Mouse (Mus musculus): ENCODE data around the gene Cdyl2. TPM values are rescaled to one million over a fixed set of nuclear protein-coding genes. Genes with fewer than 3 reads are reported as not detected.

Cdyl2 gene
- polyA plus RNA-seq, 1 experiment from 2014 or later: 12.7 TPM

DNA sequence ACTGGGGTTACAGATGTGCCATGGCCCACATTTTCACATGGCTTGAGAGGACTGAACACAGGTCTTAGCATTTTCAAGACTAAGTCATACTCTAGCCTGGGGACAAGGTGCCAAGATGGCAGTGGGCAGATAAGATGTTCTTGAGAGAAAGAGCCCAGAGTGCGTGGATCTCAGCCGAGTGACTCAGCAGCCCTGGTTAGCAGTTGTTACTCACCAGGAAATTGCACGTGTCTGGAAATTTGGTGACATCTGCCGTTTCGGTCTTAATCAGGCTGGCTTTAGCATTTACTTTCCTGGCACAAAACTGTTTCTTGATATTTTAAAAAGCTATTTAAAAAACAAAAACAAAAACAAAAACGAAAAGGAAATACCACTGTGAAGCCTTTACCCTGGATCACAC, 180.5 kb downstream of the Cdyl2 start:
- Histone ChIP-seq H3K9me3 (ENCODE audit: control insufficient read depth, low read length) (no peaks in the 10 kb centered on the region), H3K4me1 (replicated peaks; ENCODE audit: control insufficient read depth, insufficient read depth, low read length) (no peaks in the 10 kb centered on the region), H3K27me3 (ENCODE audit: control insufficient read depth, insufficient read depth, low read length) (no peaks in the 10 kb centered on the region), H3K36me3 (replicated peaks; ENCODE audit: control insufficient read depth, insufficient read depth) (no peaks in the 10 kb centered on the region), H3K9ac (no peak overlapping the region), H3K4me3 (replicated peaks; ENCODE audit: low read length) (no peak overlapping the region), H3K27ac (no peak overlapping the region), H3K4me2 (replicated peaks) (no peak overlapping the region)
- DNase-seq (ENCODE audit: low spot score) (no peak), ATAC-seq (ENCODE audit: low FRiP score) (no peak)
- 92% methylated on average over 6 of the region's 6 CpGs for WGBS

- H3K9ac ChIP-seq: no peak overlapping the region
Observed at GRCm38 (mm10) chr8:116543366-116543765, 189.4 kb downstream of the Cdyl2 start.

DNA sequence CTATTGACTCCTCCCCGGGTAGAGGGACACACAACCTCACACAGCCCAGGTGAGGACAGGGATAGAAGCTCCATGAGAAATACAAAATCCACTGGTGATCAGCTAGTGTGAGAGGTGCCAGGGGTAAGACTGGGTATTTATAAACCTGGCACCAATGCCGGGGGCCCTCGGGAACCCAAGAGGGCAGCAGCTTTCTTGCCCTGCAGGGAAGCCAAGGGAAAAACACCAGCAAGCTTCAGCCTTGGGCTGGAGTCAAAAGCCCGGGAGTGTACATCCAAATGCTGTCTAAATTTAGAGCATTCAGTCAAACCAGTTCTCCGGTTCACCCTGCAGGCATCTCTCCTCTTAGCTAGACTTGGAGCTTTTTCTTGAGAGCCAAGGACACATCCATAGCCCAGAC, 189.9 kb downstream of the Cdyl2 start:
- Histone ChIP-seq H3K27ac (no peak overlapping the region), H3K9ac (no peak overlapping the region), H3K27me3 (ENCODE audit: control insufficient read depth, insufficient read depth, low read length) (no peaks in the 10 kb centered on the region), H3K4me3 (replicated peaks; ENCODE audit: low read length) (no peak overlapping the region), H3K4me1 (replicated peaks; ENCODE audit: control insufficient read depth, insufficient read depth, low read length) (no peaks in the 10 kb centered on the region), H3K36me3 (replicated peaks; ENCODE audit: control insufficient read depth, insufficient read depth) (no peaks in the 10 kb centered on the region), H3K4me2 (replicated peaks) (no peak overlapping the region), H3K9me3 (ENCODE audit: control insufficient read depth, low read length) (no peaks in the 10 kb centered on the region)
- DNase-seq (ENCODE audit: low spot score) (no peak), ATAC-seq (ENCODE audit: low FRiP score) (no peak)
- WGBS: 91% methylated on average over 5 of the region's 5 CpGs

More at GRCm38 (mm10) chr8:116543366-116543765, 189.4 kb downstream of the Cdyl2 start:
- H3K36me3 ChIP-seq (replicated peaks; ENCODE audit: control insufficient read depth, insufficient read depth): no peaks in the 10 kb centered on the region
- no peak overlapping the region for H3K4me3 ChIP-seq (replicated peaks; ENCODE audit: low read length)
- H3K4me2 ChIP-seq (replicated peaks): no peak overlapping the region
- H3K27me3 ChIP-seq (ENCODE audit: control insufficient read depth, insufficient read depth, low read length): no peaks in the 10 kb centered on the region
- 67% methylated on average over 1 of the region's 1 CpGs for WGBS
- H3K27ac ChIP-seq: no peak overlapping the region
- DNase-seq (ENCODE audit: low spot score): no peak
- H3K9me3 ChIP-seq (ENCODE audit: control insufficient read depth, low read length): no peaks in the 10 kb centered on the region
- H3K4me1 ChIP-seq (replicated peaks; ENCODE audit: control insufficient read depth, insufficient read depth, low read length): no peaks in the 10 kb centered on the region
- no peak for ATAC-seq (ENCODE audit: low FRiP score)

GRCm38 (mm10) chr8:116540136-116540535, 192.7 kb downstream of the Cdyl2 start:
- DNase-seq (ENCODE audit: low spot score): no peak
- Histone ChIP-seq H3K9ac (no peak overlapping the region), H3K4me1 (replicated peaks; ENCODE audit: control insufficient read depth, insufficient read depth, low read length) (no peaks in the 10 kb centered on the region), H3K27ac (no peak overlapping the region), H3K4me3 (replicated peaks; ENCODE audit: low read length) (no peak overlapping the region), H3K36me3 (replicated peaks; ENCODE audit: control insufficient read depth, insufficient read depth) (no peaks in the 10 kb centered on the region), H3K4me2 (replicated peaks) (no peak overlapping the region), H3K27me3 (ENCODE audit: control insufficient read depth, insufficient read depth, low read length) (no peaks in the 10 kb centered on the region), H3K9me3 (ENCODE audit: control insufficient read depth, low read length) (no peaks in the 10 kb centered on the region)
- 100% methylated on average over 1 of the region's 1 CpGs for WGBS
- ATAC-seq (ENCODE audit: low FRiP score): no peak

- ATAC-seq (ENCODE audit: low FRiP score) (no peak), DNase-seq (ENCODE audit: low spot score) (no peak)
- no peaks in the 10 kb centered on the region for H3K4me1 ChIP-seq (replicated peaks; ENCODE audit: control insufficient read depth, insufficient read depth, low read length)
- H3K27ac ChIP-seq: no peak overlapping the region
- no peaks in the 10 kb centered on the region for H3K36me3 ChIP-seq (replicated peaks; ENCODE audit: control insufficient read depth, insufficient read depth)
- no peaks in the 10 kb centered on the region for H3K27me3 ChIP-seq (ENCODE audit: control insufficient read depth, insufficient read depth, low read length)
- 42% methylated on average over 7 of the region's 7 CpGs for WGBS
- H3K9ac ChIP-seq: no peak overlapping the region
- H3K4me3 ChIP-seq (replicated peaks; ENCODE audit: low read length): no peak overlapping the region
- H3K9me3 ChIP-seq (ENCODE audit: control insufficient read depth, low read length): no peaks in the 10 kb centered on the region
- H3K4me2 ChIP-seq (replicated peaks): no peak overlapping the region
Observed at GRCm38 (mm10) chr8:116538763-116539162, 194.0 kb downstream of the Cdyl2 start.

DNA sequence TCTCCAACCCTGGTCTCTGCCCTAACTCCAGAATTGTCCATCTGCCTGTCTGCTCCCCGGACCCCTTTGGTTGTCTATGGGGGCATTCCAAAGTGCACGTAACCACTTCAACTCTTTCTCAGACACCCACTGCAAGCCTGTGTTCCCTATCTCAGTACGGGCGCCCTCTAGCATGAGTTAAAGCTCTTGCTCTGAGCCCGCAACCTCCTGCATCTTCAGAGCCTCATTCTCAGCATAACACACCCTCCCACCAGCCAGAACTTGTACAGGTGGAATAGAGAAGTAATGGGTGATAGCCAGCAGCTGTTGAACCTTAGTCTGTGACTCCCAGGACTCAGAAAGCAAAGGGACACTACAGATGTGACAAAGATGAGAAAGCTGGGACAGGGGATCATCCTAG, 196.0 kb downstream of the Cdyl2 start:
- WGBS: 83% methylated on average over 5 of the region's 5 CpGs
- H3K27ac ChIP-seq: no peak overlapping the region
- no peaks in the 10 kb centered on the region for H3K27me3 ChIP-seq (ENCODE audit: control insufficient read depth, insufficient read depth, low read length)
- no peak for ATAC-seq (ENCODE audit: low FRiP score)
- H3K4me2 ChIP-seq (replicated peaks): no peak overlapping the region
- no peaks in the 10 kb centered on the region for H3K9me3 ChIP-seq (ENCODE audit: control insufficient read depth, low read length)
- no peaks in the 10 kb centered on the region for H3K36me3 ChIP-seq (replicated peaks; ENCODE audit: control insufficient read depth, insufficient read depth)
- H3K4me3 ChIP-seq (replicated peaks; ENCODE audit: low read length): no peak overlapping the region
- no peaks in the 10 kb centered on the region for H3K4me1 ChIP-seq (replicated peaks; ENCODE audit: control insufficient read depth, insufficient read depth, low read length)
- DNase-seq (ENCODE audit: low spot score): no peak
- H3K9ac ChIP-seq: no peak overlapping the region

- no peak overlapping the region for H3K4me2 ChIP-seq (replicated peaks)
- no peaks in the 10 kb centered on the region for H3K36me3 ChIP-seq (replicated peaks; ENCODE audit: control insufficient read depth, insufficient read depth)
- H3K27ac ChIP-seq: no peak overlapping the region
- no peak overlapping the region for H3K4me3 ChIP-seq (replicated peaks; ENCODE audit: low read length)
- H3K9me3 ChIP-seq (ENCODE audit: control insufficient read depth, low read length): no peaks in the 10 kb centered on the region
- H3K4me1 ChIP-seq (replicated peaks; ENCODE audit: control insufficient read depth, insufficient read depth, low read length): no peaks in the 10 kb centered on the region
- no peak overlapping the region for H3K9ac ChIP-seq
- 80% methylated on average over 6 of the region's 6 CpGs for WGBS
- H3K27me3 ChIP-seq (ENCODE audit: control insufficient read depth, insufficient read depth, low read length): no peaks in the 10 kb centered on the region
- ATAC-seq (ENCODE audit: low FRiP score) (no peak), DNase-seq (ENCODE audit: low spot score) (no peak)
Observed at GRCm38 (mm10) chr8:116533081-116533480, 199.7 kb downstream of the Cdyl2 start.

- Histone ChIP-seq H3K9me3 (ENCODE audit: control insufficient read depth, low read length) (no peaks in the 10 kb centered on the region), H3K27me3 (ENCODE audit: control insufficient read depth, insufficient read depth, low read length) (no peaks in the 10 kb centered on the region), H3K27ac (no peak overlapping the region), H3K4me1 (replicated peaks; ENCODE audit: control insufficient read depth, insufficient read depth, low read length) (no peaks in the 10 kb centered on the region), H3K4me3 (replicated peaks; ENCODE audit: low read length) (no peak overlapping the region), H3K36me3 (replicated peaks; ENCODE audit: control insufficient read depth, insufficient read depth) (no peaks in the 10 kb centered on the region), H3K4me2 (replicated peaks) (no peak overlapping the region), H3K9ac (no peak overlapping the region)
- ATAC-seq (ENCODE audit: low FRiP score) (no peak), DNase-seq (ENCODE audit: low spot score) (no peak)
- 81% methylated on average over 7 of the region's 7 CpGs for WGBS
Observed at GRCm38 (mm10) chr8:116528736-116529135, 204.1 kb downstream of the Cdyl2 start.

- Histone ChIP-seq H3K9me3 (ENCODE audit: control insufficient read depth, low read length) (no peaks in the 10 kb centered on the region), H3K27ac (no peak overlapping the region), H3K4me3 (replicated peaks; ENCODE audit: low read length) (no peak overlapping the region), H3K4me2 (replicated peaks) (no peak overlapping the region), H3K27me3 (ENCODE audit: control insufficient read depth, insufficient read depth, low read length) (no peaks in the 10 kb centered on the region), H3K4me1 (replicated peaks; ENCODE audit: control insufficient read depth, insufficient read depth, low read length) (no peaks in the 10 kb centered on the region), H3K36me3 (replicated peaks; ENCODE audit: control insufficient read depth, insufficient read depth) (no peaks in the 10 kb centered on the region), H3K9ac (no peak overlapping the region)
- WGBS: 91% methylated on average over 7 of the region's 7 CpGs
- ATAC-seq (ENCODE audit: low FRiP score): no peak
- DNase-seq (ENCODE audit: low spot score): no peak
Observed at GRCm38 (mm10) chr8:116524915-116525314, 207.9 kb downstream of the Cdyl2 start.

Data from hindbrain, embryonic 14.5 days (tissue).